Mouse (Mus musculus): Measurements from ENCODE around the gene Lpp.

DNA sequence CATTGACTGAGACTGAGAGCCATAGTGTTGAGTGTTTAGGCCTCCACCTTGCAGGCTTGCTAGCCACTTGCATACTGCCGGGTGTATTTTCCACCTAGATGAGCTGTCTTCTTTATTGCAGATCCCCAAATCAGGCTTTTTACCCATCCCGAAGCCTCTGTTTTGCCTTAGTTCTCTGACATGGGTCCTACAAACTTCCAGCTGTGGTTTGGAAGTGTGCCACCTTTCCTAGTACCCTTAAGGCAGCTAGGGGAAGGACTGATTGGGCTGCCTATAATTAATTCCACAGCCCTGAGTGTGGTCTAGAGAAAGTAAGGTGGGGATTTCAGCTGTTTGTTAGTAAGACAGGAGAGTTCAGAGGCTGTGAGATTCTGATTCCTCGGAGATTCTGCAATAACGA lies 399.5 kb downstream of the Lpp start:
- no peak for TF ChIP-seq CTCF (IDR thresholded peaks at IDR 0.05; ENCODE audit: insufficient read depth, low read depth, low read length)
- no peak for TF ChIP-seq POLR2A (IDR thresholded peaks at IDR 0.05; ENCODE audit: insufficient read depth, low read depth, low read length)
